Mouse (Mus musculus) cerebellum, postnatal 14 days (tissue): Measurements from ENCODE around the gene Wdr70.

Experiments used
- DNase-seq, 2 experiments: peaks; one replicate each; pipeline ENCODE4 v3.0.0; 2021; ENCODE audit warnings: mixed read lengths in 2 of 2

Gene Wdr70

DNA sequence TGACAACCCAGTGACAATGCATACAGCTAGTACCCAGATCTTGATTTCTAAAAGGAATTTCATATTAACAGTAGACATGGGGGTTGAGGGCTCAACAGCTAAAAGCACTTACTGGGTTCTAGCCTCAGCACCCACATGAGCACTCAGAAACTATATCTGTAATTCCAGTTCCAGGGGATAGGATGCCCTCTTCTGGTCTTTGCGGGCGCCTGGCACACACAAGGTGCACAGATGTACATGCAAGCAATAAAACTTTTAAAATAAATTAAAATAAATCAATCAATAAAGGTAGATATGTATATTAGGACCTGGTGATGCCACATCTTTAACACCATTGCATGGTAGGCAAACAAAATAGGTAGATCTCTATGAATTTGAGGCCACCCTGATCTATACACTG lies 71.5 kb downstream of the Wdr70 start:
- DNase-seq: no peak

DNA sequence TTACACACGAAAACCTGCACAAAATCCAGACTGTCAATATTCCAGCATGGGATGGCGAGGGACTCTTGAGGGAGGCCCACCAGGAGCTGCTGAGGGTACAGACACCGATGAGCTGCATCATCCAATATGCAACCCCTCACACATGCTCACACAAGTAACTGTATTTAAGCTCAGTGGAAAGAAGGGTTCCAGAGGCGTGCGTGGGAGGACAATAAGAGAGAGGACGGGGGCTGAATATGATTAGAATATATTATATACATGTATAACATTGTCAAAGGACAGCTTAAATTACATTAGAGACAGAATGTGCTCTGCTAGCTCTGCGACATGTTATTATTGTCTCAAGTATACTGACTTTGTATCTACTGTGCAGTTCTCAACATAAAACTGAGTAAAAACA lies 87.6 kb downstream of the Wdr70 start:
- no peak for DNase-seq

GRCm38 (mm10) chr15:8007413-8007812 lies 91.6 kb downstream of the Wdr70 start:
- DNase-seq: no peak

- no peak for DNase-seq
Observed at GRCm38 (mm10) chr15:8006056-8006455, 93.0 kb downstream of the Wdr70 start.

- DNase-seq: peak; percentile 77 to 84
Observed at GRCm38 (mm10) chr15:8005506-8005905, 93.5 kb downstream of the Wdr70 start.

DNA sequence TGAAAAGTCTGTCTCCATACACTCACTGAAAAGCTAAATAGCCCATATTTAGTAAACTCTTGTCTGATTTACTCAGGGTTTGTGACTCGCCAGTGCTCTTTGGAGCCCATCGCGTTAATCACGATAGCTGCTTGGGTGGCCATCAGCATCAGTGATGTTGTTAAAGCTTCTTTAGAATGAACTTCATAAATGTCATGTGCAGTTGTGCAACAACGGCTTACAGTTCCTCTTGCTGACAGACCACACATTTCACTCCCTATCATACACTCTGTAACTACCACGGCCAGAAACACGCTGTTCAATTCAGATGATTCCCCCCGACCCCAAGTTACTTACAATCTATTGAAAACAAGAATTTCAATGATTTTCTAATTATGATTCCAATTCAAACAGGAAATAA lies 95.2 kb downstream of the Wdr70 start:
- DNase-seq: no peak

- DNase-seq: peak; percentile 70 to 75
Observed at GRCm38 (mm10) chr15:7998843-7999546, 100.0 kb downstream of the Wdr70 start.

- DNase-seq: no peak
Observed at GRCm38 (mm10) chr15:7998095-7998494, 100.9 kb downstream of the Wdr70 start.

DNA sequence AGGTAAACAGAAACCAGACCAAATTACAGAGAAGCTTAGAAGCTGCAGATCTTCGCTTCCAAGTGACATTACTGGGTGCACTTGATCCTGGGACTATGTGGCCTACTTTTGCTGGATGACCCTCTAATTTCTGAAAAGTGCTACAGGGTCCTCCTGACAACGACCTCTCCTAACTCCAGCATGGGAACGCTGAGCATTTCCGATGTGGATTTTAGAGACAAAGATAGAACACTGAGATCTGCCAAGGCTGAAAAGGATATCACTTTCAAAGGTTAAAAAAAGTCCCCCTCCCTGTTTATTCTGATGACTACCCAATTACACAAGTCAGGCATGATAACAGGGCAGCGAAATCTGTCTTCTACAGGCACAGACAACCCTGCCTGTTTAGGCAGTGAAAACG lies 105.3 kb downstream of the Wdr70 start:
- DNase-seq: no peak

- DNase-seq: no peak
Observed at GRCm38 (mm10) chr15:7990101-7990500, 108.9 kb downstream of the Wdr70 start.

DNA sequence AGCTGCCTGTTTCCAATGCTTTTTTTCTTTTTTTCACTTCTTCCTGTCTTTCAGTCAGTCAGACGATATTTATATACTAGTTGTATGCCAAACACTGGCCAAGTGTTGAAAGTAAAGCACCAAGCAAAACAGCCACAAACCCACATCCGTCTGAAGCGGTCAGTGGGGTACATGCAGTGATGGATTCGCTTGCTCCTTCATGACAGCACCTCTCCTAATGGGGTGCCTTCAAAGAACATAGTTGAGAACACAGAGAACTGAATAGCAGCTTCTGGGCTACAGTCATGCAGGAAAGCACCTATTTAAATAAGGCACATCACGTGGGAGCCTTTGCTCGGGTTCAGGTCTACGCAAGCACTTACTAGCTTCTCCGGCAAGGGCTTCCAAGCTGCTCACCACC lies 111.6 kb downstream of the Wdr70 start:
- no peak for DNase-seq

GRCm38 (mm10) chr15:7986274-7986673 lies 112.7 kb downstream of the Wdr70 start:
- no peak for DNase-seq

DNA sequence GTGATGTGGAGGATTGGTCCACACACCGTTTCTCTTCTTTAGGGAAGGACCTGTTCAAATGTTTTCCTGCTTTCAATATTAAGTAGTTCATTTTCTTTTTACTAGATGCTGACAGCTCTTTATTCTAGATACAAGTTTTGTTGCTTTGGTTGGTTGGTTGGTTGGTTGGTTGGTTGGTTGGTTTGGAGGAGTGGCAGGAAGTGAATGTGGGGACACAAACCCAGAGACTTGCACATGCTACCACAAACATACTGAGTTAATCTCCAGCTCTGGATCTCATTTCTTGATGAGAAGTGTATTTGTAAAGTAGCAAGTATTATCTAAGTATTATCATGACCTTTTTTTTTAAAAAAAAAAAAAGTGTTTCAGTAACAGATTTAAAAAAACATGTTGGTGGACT lies 120.4 kb downstream of the Wdr70 start:
- DNase-seq: no peak

- DNase-seq: no peak
Observed at GRCm38 (mm10) chr15:7976775-7977174, 122.2 kb downstream of the Wdr70 start.

DNA sequence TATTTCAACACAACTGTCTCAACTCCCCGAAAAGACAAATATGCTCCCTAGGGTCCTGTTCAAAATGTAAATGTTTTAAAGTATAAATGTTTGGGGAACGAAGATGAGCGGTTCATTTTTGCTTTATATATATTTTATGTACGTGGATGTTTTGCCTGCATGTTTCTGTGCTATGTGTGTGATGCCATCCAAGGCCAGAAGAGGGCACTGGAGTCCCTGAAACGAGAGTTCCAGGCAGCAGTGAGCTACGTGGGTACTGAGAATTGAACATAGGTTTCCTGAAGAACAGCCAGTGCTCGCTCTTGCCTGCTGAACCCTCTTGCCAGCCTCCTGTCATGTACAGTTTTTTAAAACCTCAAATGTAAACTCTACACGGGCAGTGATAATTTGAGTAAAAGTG lies 124.6 kb downstream of the Wdr70 start:
- peak in 1 of 2 experiments; percentile 6 for DNase-seq

- DNase-seq: no peak
Observed at GRCm38 (mm10) chr15:7972528-7972927, 126.5 kb downstream of the Wdr70 start.

GRCm38 (mm10) chr15:7962786-7963185 lies 136.2 kb downstream of the Wdr70 start:
- DNase-seq: no peak

- no peak for DNase-seq
Observed at GRCm38 (mm10) chr15:7961489-7961888, 137.5 kb downstream of the Wdr70 start.

GRCm38 (mm10) chr15:7956899-7957298 lies 142.1 kb downstream of the Wdr70 start:
- no peak for DNase-seq

GRCm38 (mm10) chr15:7950561-7950960 lies 148.4 kb downstream of the Wdr70 start:
- no peak for DNase-seq

- DNase-seq: no peak
Observed at GRCm38 (mm10) chr15:7941690-7942089, 157.3 kb downstream of the Wdr70 start.

GRCm38 (mm10) chr15:7935571-7936165 lies 163.3 kb downstream of the Wdr70 start:
- no peak for DNase-seq

GRCm38 (mm10) chr15:7934580-7934979 lies 164.4 kb downstream of the Wdr70 start:
- DNase-seq: no peak

GRCm38 (mm10) chr15:7934105-7934504 lies 164.9 kb downstream of the Wdr70 start:
- peak in 1 of 2 experiments; percentile 7 for DNase-seq

DNA sequence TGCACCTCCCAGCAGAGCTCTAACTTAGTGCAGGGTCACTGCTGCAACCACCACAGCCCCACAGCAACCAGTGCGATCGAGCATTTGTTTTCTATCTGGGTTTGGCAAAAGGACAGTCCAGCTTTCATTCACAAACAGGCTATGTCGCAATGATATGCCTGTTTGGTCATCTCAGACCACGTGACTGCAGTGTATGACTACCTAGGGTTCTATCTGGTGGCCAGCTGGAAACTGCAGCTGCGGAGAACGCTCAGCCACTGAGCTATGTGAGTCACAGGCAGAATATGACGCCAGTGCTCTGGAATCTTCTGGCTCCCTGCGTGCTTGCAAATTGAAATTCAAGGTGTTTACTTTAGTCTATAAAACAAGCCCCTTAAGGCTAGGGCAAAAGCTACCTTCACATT lies 167.4 kb downstream of the Wdr70 start:
- no peak for DNase-seq
